Mouse (Mus musculus) layer of hippocampus, postnatal 36 days (tissue): Measurements from ENCODE around the gene Slc1a7. TPM values are rescaled to one million over a fixed set of nuclear protein-coding genes. Genes with fewer than 3 reads are reported as not detected.
A peak's percentile ranks its signal among the peaks of the same experiment; 100 is the strongest.

Experiments used
- DNase-seq, 2 experiments: peaks; one replicate each; pipeline ENCODE4 v3.0.0; 2022
- total RNA-seq, 2 experiments: library from RNA; stranded (reverse); gene quantifications; 2 replicates each; pipeline ENCODE4 v1.2.3; 2021

Gene Slc1a7
- total RNA-seq, 2 experiments from 2014 or later, result 0.17 TPM; not detected in 1

DNA sequence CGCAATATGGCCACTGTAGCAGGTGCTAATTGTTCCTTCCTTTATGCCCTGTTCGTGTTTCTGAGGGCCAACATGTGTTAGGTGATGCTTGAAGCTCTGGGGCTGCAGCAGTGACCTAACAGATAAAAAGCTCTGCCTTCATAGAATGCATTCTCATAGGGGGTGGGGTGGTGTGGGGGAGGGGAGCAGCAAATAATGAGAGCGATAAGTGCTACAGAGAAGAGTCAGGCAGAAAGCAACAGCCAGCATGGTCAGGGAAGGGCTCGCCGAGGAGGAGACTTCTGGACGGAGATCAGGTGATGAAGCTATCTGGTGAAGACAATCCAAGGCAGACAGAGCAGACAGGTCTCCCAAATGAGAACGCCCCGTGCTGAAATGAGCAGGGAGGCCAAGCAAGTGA is 84.5 kb downstream of the Slc1a7 start:
- no peak for DNase-seq

DNA sequence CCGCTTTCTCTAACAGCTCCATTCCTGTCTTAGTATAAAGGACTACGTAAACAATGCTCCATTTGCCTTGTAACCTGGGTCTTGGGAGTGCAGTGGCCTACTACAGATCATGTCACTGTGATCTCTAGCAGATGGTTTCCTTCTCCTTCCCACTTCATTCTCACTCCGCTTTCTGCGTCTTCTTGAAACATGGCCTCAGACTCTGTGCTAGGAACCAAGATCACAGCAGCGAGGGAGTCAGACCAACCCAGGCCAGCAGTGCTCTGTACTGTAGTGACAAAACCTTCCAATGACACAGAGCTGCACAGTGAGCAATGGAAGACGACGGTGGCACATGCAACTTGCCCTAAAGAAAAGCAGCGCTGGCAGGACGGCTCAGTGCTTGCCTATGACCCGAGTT is 87.7 kb downstream of the Slc1a7 start:
- DNase-seq, result no peak

DNA sequence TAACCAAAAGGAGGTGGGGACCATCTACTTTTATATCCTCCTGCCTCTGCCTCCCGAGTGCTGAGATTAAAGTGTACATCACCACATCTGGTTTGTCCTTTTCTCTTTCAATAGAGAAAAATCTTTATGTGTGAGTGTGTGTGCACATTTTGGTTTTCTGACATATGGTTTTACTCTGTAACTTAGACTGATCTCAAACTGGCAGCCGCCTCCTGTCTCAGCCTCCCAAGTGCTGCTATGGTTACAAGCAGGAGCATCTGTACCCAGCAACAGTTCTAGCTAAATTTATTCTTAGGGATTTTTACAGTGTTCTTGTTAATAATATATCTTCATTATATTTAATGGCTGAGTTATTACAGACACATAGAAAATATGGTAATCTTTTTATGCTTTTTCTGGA is 89.1 kb downstream of the Slc1a7 start:
- DNase-seq, result no peak

DNA sequence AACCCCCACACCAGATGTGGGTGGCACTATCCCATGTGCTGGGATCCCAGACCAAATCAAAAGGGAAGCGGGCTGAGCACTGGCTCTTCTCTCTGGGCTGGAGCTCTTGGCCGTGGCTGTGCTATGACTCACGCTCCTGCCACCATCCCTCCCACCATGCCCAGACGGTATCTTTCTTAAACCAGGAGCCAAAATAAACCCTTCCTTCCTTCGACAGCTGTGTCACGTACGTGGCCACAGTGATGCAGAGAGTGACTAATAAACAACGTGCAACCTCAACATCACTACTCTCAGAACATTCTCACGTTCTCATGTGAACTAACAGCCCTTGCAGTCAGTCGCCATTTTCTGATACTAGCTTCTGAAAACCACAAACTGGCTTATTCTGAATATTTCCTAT is 90.0 kb downstream of the Slc1a7 start:
- no peak for DNase-seq

DNA sequence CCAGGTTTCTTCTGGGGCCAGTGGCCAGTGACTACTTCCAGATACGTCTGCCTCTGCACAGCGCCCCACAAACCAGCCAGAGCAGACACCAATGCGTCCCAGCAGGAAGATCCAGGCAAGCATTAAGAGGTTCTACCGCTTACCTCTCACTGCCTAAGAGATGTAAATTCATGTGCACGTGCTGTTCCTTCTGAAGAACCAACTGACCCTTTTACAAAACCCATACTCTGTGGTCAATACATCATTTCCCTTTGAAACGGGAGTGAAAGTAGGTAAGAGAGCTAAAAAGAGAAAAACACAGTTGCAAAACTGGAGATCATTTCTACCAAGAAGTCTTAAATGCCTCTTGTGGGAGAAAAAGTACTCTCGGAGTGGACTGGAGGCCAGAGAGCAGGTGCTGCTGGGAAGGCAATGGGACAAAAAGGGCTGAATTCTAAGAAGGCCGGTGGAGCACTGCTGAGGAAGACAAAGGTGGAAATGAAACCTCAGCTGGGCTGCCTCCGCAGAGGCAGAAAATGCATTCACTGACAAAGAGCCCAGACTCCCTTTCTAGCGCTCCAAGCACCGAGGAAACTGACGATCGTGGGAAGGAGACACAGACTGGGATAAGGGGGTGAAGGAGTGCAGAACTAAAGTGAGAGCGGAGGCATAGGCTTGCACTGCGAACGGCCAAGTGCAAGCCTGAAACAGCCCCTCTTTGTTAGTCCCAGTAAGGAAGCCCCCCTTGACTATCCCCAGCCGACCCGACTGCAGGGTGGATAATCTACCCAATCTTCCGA is 91.7 kb downstream of the Slc1a7 start:
- DNase-seq, result peak in 1 of 2 experiments; percentile 17

DNA sequence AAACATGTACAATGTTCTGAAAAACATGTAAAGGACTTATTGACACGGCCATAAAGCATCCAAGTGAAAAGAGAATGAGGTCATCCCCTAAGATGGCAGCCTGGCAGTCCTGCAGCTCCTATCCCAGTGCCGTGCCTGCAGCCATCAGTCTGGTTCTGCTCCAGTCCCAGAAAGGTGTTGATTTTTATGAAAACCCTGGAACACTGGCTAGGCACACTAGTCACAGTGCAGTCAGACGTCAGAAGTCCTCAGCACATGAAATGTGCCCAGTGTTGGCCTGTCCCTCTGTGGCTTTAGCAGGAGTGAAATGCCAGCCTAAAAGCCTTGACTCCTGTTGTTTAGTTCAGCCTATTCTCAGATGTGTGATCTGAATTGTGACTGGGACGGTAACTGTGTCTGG is 92.6 kb downstream of the Slc1a7 start:
- DNase-seq, result no peak

DNA sequence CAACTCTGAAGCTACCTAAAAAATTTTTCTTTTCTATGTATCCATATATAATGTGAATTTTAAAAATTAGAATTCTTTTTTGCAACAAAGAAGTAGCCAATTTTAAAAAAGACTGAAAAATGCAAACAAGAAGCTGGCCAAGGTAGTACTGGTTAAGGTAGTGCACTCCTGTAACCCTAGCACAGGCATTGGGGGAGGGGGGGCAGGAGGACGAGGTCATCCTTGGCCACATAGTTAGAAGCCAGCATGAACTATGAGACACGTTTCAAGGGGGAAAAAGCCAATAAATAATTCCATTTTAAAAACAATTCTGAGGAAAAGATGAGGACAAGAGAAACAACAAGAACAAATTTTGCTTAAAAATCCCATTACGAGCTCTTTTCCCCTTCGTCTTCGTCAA is 94.4 kb downstream of the Slc1a7 start:
- DNase-seq, result no peak

Other genes with a start within 250 kb of the Slc1a7 start
- 10 to 100 TPM; 91.7 to 95.3 TPM for gene Lrp8, start 166.1 kb upstream of the Slc1a7 start, total RNA-seq
- 10 to 100 TPM; 39.2 to 47.4 TPM for gene Magoh, start 88.6 kb upstream of the Slc1a7 start, total RNA-seq
- 10 to 100 TPM; 65.3 to 73.6 TPM for gene 0610037L13Rik, start 78.5 kb upstream of the Slc1a7 start, total RNA-seq
- gene Cpt2, start 44.7 kb upstream of the Slc1a7 start, total RNA-seq, result 1 to 10 TPM; 5.8 to 5.9 TPM
- 1 to 10 TPM; 8.7 TPM for gene Podn, start 128.1 kb downstream of the Slc1a7 start, total RNA-seq
- gene Scp2, start 176.7 kb downstream of the Slc1a7 start, total RNA-seq, result 100 to 1,000 TPM in 1 of 2 experiments, 10 to 100 TPM in 1; 95.5 to 103 TPM
- 10 to 100 TPM; 15.7 to 16.7 TPM for gene Echdc2, start 197.1 kb downstream of the Slc1a7 start, total RNA-seq
- gene Zyg11a, start 249.7 kb downstream of the Slc1a7 start, total RNA-seq, result not detected